Mouse (Mus musculus) left cerebral cortex, postnatal 4 days (tissue): ENCODE data around the gene Ahdc1. TPM values are rescaled to one million over a fixed set of nuclear protein-coding genes. Genes with fewer than 3 reads are reported as not detected.

Experiments
- DNase-seq: peaks from one replicate; pipeline ENCODE4 v3.0.0-alpha.2; 2022
- intact Hi-C: fragments of 180-260 bp; cut with DNase I; formaldehyde crosslinking; loops from one replicate; pipeline ENCODE4 v1.15.1; 2025
- total RNA-seq, 2 experiments: library from RNA; stranded (reverse); gene quantifications; 2 replicates each; pipeline ENCODE4 v1.2.3; 2021

Ahdc1 gene
- total RNA-seq, 2 experiments from 2014 or later = 94.1 to 102 TPM

GRCm38 (mm10) chr4:133015710-133016651 lies 4.9 kb downstream of the Ahdc1 start:
- intact Hi-C loops = loop anchor here (10.0 kb wide), 1 partner anchor 199 kb away; the partner anchor contains the start of genes Cd164l2 and Gpr3
- DNase-seq = peak; percentile 41

GRCm38 (mm10) chr4:133016677-133017415 lies 5.8 kb downstream of the Ahdc1 start:
- intact Hi-C loops = loop anchor here (10.0 kb wide), 1 partner anchor 198 kb away; the partner anchor contains the start of genes Cd164l2 and Gpr3
- DNase-seq = no peak

- intact Hi-C loops = loop anchor here (10.0 kb wide), 1 partner anchor 197 kb away; the partner anchor contains the start of genes Cd164l2 and Gpr3
- DNase-seq = no peak
These were observed 6.7 kb downstream of the Ahdc1 start for GRCm38 (mm10) chr4:133017597-133018262.

- no peak for DNase-seq
- intact Hi-C loops = loop anchor here (10.0 kb wide), 1 partner anchor 196 kb away; the partner anchor contains the start of genes Cd164l2 and Gpr3
These were observed 7.3 kb downstream of the Ahdc1 start for GRCm38 (mm10) chr4:133018263-133018798.

- intact Hi-C loops = no loop called here
- DNase-seq = no peak
These were observed 9.7 kb downstream of the Ahdc1 start for GRCm38 (mm10) chr4:133020721-133021120.

GRCm38 (mm10) chr4:133021181-133021671 lies 10.2 kb downstream of the Ahdc1 start:
- peak; percentile 63 for DNase-seq
- intact Hi-C loops = no loop called here

- intact Hi-C loops = no loop called here
- no peak for DNase-seq
These were observed 11.2 kb downstream of the Ahdc1 start for GRCm38 (mm10) chr4:133022217-133022616.

- intact Hi-C loops = no loop called here
- no peak for DNase-seq
These were observed 12.0 kb downstream of the Ahdc1 start for GRCm38 (mm10) chr4:133022954-133023635.

GRCm38 (mm10) chr4:133023636-133024035 lies 12.6 kb downstream of the Ahdc1 start:
- peak; percentile 63 for DNase-seq
- intact Hi-C loops = no loop called here

- intact Hi-C loops = no loop called here
- DNase-seq = no peak
These were observed 13.3 kb downstream of the Ahdc1 start for GRCm38 (mm10) chr4:133024404-133024803.

GRCm38 (mm10) chr4:133024969-133025685 lies 14.1 kb downstream of the Ahdc1 start:
- intact Hi-C loops = no loop called here
- DNase-seq = peak; percentile 45

GRCm38 (mm10) chr4:133026272-133026671 lies 15.2 kb downstream of the Ahdc1 start:
- DNase-seq = no peak
- intact Hi-C loops = no loop called here

- intact Hi-C loops = no loop called here
- DNase-seq = no peak
These were observed 15.8 kb downstream of the Ahdc1 start for GRCm38 (mm10) chr4:133026826-133027375.

GRCm38 (mm10) chr4:133027721-133028120 lies 16.7 kb downstream of the Ahdc1 start:
- intact Hi-C loops = no loop called here
- DNase-seq = no peak

- no peak for DNase-seq
- intact Hi-C loops = no loop called here
These were observed 17.1 kb downstream of the Ahdc1 start for GRCm38 (mm10) chr4:133028193-133028592.

- intact Hi-C loops = no loop called here
- no peak for DNase-seq
These were observed 17.8 kb downstream of the Ahdc1 start for GRCm38 (mm10) chr4:133028875-133029274.

- no peak for DNase-seq
- intact Hi-C loops = no loop called here
These were observed 21.5 kb downstream of the Ahdc1 start for GRCm38 (mm10) chr4:133032410-133033095.

GRCm38 (mm10) chr4:133034478-133034877 lies 23.4 kb downstream of the Ahdc1 start:
- DNase-seq = no peak
- intact Hi-C loops = no loop called here
